Mouse (Mus musculus) kidney, adult 2 months (tissue): ENCODE measurements around the gene Cib4. TPM values are rescaled to one million over a fixed set of nuclear protein-coding genes. Genes with fewer than 3 reads are reported as not detected.

Source experiments
- DNase-seq: peaks from one replicate; pipeline ENCODE4 v3.0.0; 2021
- H3K27ac ChIP-seq: fragments of 200-500 bp; 2 replicates; pipeline ENCODE4 v1.5.1; 2012; ENCODE audit warnings: low read depth, low read length, control low read depth, inconsistent platforms; ENCODE audit not compliant: insufficient read depth
- H3K27me3 ChIP-seq: fragments of 200-500 bp; replicated peaks from 2 replicates; pipeline ENCODE4 v1.6.1; 2012; ENCODE audit warnings: mild to moderate bottlenecking, moderate library complexity, low read length, inconsistent platforms; ENCODE audit not compliant: control insufficient read depth, insufficient read depth
- H3K36me3 ChIP-seq: fragments of 200-500 bp; 2 replicates; pipeline ENCODE4 v1.6.1; 2012; ENCODE audit warnings: mild to moderate bottlenecking, moderate library complexity, low read length, inconsistent platforms; ENCODE audit not compliant: control insufficient read depth, insufficient read depth
- H3K4me1 ChIP-seq: fragments of 200-500 bp; 2 replicates; pipeline ENCODE4 v1.6.1; 2011; ENCODE audit warnings: low read length; ENCODE audit not compliant: control insufficient read depth, insufficient read depth
- H3K4me3 ChIP-seq: fragments of 200-500 bp; 2 replicates; pipeline ENCODE4 v1.5.1; 2011; ENCODE audit warnings: mild to moderate bottlenecking, low read depth, low read length, control low read depth; ENCODE audit not compliant: insufficient read depth
- CTCF ChIP-seq: fragments of 200-500 bp; conservative IDR thresholded peaks from 2 replicates; pipeline ENCODE4 v1.5.1; 2011; ENCODE audit warnings: low read depth, mild to moderate bottlenecking, control low read depth, low read length, moderate library complexity, mixed read lengths; ENCODE audit not compliant: insufficient read depth, insufficient read length
- POLR2A ChIP-seq: fragments of 200-500 bp; IDR thresholded peaks from one replicate; pipeline ENCODE4 v1.6.1; 2011; ENCODE audit warnings: low read depth, low read length, control low read depth
- WGBS: fragments of 180-500 bp; shearing (Covaris S2); methylation state at CpG from one replicate; pipeline ENCODE4 v1.1.7; 2018; 5-methylcytosine and 5-hydroxymethylcytosine counted together
- polyA plus RNA-seq: library from polyadenylated mRNA; depleted of rRNA; stranded (reverse); fragments of >200 nt; gene quantifications from 2 replicates; pipeline ENCODE4 v1.2.3, GENCODE M21; 2012; rRNA removed

The Cib4 gene
- polyA plus RNA-seq, 1 experiment = not detected

GRCm38 (mm10) chr5:30442196-30442595, 103.4 kb downstream of the Cib4 start:
- TF ChIP-seq CTCF = no peak; the same call in 1 of the 2 replicates
- TF ChIP-seq POLR2A = no peak
- H3K27ac ChIP-seq = no peak overlapping the region

GRCm38 (mm10) chr5:30440308-30440906, 105.2 kb downstream of the Cib4 start:
- no peaks in the 10 kb centered on the region for H3K4me1 ChIP-seq
- 90% methylated on average over 8 of the region's 8 CpGs for WGBS

More at GRCm38 (mm10) chr5:30442196-30442595, 103.4 kb downstream of the Cib4 start:
- DNase-seq = peak; percentile 5
- WGBS = 59% methylated on average over 5 of the region's 5 CpGs
- Histone ChIP-seq H3K4me1 (no peaks in the 10 kb centered on the region), H3K27me3 (no peaks in the 10 kb centered on the region), H3K36me3 (no peaks in the 10 kb centered on the region), H3K4me3 (no peak overlapping the region)

GRCm38 (mm10) chr5:30438931-30439330, 106.7 kb downstream of the Cib4 start:
- H3K4me1 ChIP-seq = no peaks in the 10 kb centered on the region
- no peaks in the 10 kb centered on the region for H3K36me3 ChIP-seq
- TF ChIP-seq POLR2A (no peak), CTCF (no peak)
- 42% methylated on average over 2 of the region's 2 CpGs for WGBS
- no peaks in the 10 kb centered on the region for H3K27me3 ChIP-seq
- H3K27ac ChIP-seq = no peak overlapping the region
- H3K4me3 ChIP-seq = no peak overlapping the region
- DNase-seq = no peak

More at GRCm38 (mm10) chr5:30440308-30440906, 105.2 kb downstream of the Cib4 start:
- Histone ChIP-seq H3K27me3 (no peaks in the 10 kb centered on the region), H3K4me3 (no peak overlapping the region), H3K36me3 (no peaks in the 10 kb centered on the region), H3K27ac (no peak overlapping the region)
- TF ChIP-seq CTCF = no peak
- no peak for TF ChIP-seq POLR2A
- DNase-seq = no peak

Other genes with a start within 250 kb of the Cib4 start
- gene Otof, start 83.9 kb downstream of the Cib4 start, polyA plus RNA-seq = 0.05 TPM in 1 of 2 replicates, not detected in the other
- 0.19 TPM in 1 of 2 replicates, not detected in the other for gene 1700001C02Rik, start 79.8 kb downstream of the Cib4 start, polyA plus RNA-seq
- gene Kcnk3, start 42.3 kb upstream of the Cib4 start, polyA plus RNA-seq = 25.0 and 30.0 TPM in 2 replicates
- gene Slc35f6, start 102.1 kb upstream of the Cib4 start, polyA plus RNA-seq = 51.2 and 70.6 TPM in 2 replicates
- 6.3 and 6.6 TPM in 2 replicates for gene Cenpa, start 120.9 kb upstream of the Cib4 start, polyA plus RNA-seq
- 0.54 and 0.58 TPM in 2 replicates for gene Dpysl5, start 165.7 kb upstream of the Cib4 start, polyA plus RNA-seq